Mouse (Mus musculus) kidney, embryonic 16.5 days (tissue): ENCODE results near the gene Cep57. TPM values are rescaled to one million over a fixed set of nuclear protein-coding genes. Genes with fewer than 3 reads are reported as not detected.
A peak's percentile ranks its signal among the peaks of the same experiment; 100 is the strongest.

Experiments used
- ATAC-seq: fragments of 200-750 bp; cut with Nextera tagmentation; 2 replicates; pipeline ENCODE4 v1.8.0; 2017; ENCODE audit warnings: moderate TSS enrichment; ENCODE audit not compliant: low FRiP score, low TSS enrichment
- H3K27ac ChIP-seq: fragments of 300-500 bp; sonication (generic); 2 replicates; pipeline ENCODE4 v1.5.1; 2014; ENCODE audit warnings: low read length
- H3K27me3 ChIP-seq: fragments of 300-500 bp; sonication (generic); 2 replicates; pipeline ENCODE4 v1.6.1; 2014; ENCODE audit warnings: low read length, control low read depth, mixed read lengths; ENCODE audit not compliant: insufficient read depth
- H3K36me3 ChIP-seq: fragments of 300-500 bp; sonication (generic); 2 replicates; pipeline ENCODE4 v1.6.1; 2014; ENCODE audit warnings: low read length, control low read depth, mixed read lengths; ENCODE audit not compliant: insufficient read depth
- H3K4me1 ChIP-seq: fragments of 300-500 bp; sonication (generic); 2 replicates; pipeline ENCODE4 v1.6.1; 2014; ENCODE audit warnings: low read length, control low read depth, mixed read lengths; ENCODE audit not compliant: insufficient read depth
- H3K4me2 ChIP-seq: fragments of 300-500 bp; sonication (generic); replicated peaks from 2 replicates; pipeline ENCODE4 v1.6.1; 2014; ENCODE audit warnings: low read depth, low read length
- H3K4me3 ChIP-seq: fragments of 300-500 bp; sonication (generic); 2 replicates; pipeline ENCODE4 v1.5.1; 2014; ENCODE audit warnings: mild to moderate bottlenecking, low read length
- H3K9ac ChIP-seq: fragments of 300-500 bp; sonication (generic); replicated peaks from 2 replicates; pipeline ENCODE4 v1.6.1; 2014; ENCODE audit warnings: low read length
- H3K9me3 ChIP-seq: fragments of 300-500 bp; sonication (generic); 2 replicates; pipeline ENCODE4 v1.6.1; 2016; ENCODE audit warnings: low read length, control low read depth
- WGBS: fragments of 180-500 bp; shearing (Covaris S2); extraction: QIAGEN DNeasy Blood & Tissue Kit; methylation state at CpG from one replicate; pipeline ENCODE4 v1.1.7; 2014; 5-methylcytosine and 5-hydroxymethylcytosine counted together
- polyA plus RNA-seq: library from polyadenylated mRNA; unstranded; fragments of >200 nt; fragmentation: Nextera tagmentation; extraction: Ambion mirVana; gene quantifications from 2 replicates; pipeline ENCODE4 v1.2.1, GENCODE M21; 2015

Cep57 gene
- polyA plus RNA-seq, 1 experiment from 2014 or later: 52.2 TPM

GRCm38 (mm10) chr9:13836726-13837125 is 9.8 kb upstream of the Cep57 start:
- H3K9ac ChIP-seq: no peak overlapping the region
- H3K27me3 ChIP-seq: no peaks in the 10 kb centered on the region
- H3K4me2 ChIP-seq: no peak overlapping the region
- 71% methylated on average over 2 of the region's 2 CpGs for WGBS
- no peak for ATAC-seq
- H3K4me1 ChIP-seq: no peaks in the 10 kb centered on the region
- H3K4me3 ChIP-seq: no peak overlapping the region
- no peaks in the 10 kb centered on the region for H3K9me3 ChIP-seq
- peaks cover 56% of the 10 kb centered on the region for H3K36me3 ChIP-seq
- H3K27ac ChIP-seq: no peak overlapping the region

GRCm38 (mm10) chr9:13835256-13835655 is 8.3 kb upstream of the Cep57 start:
- ATAC-seq: no peak
- peaks cover 56% of the 10 kb centered on the region for H3K36me3 ChIP-seq
- WGBS: 93% methylated on average over 3 of the region's 3 CpGs

GRCm38 (mm10) chr9:13828087-13828441 is 1.2 kb upstream of the Cep57 start:
- Histone ChIP-seq H3K4me2 (peak overlapping the region; percentile 82), H3K9me3 (no peaks in the 10 kb centered on the region), H3K4me1 (peaks cover 26% of the 10 kb centered on the region), H3K36me3 (peaks cover 15% of the 10 kb centered on the region), H3K27me3 (no peaks in the 10 kb centered on the region), H3K4me3 (peak overlapping the region; percentile 85), H3K27ac (peak overlapping the region; percentile 98), H3K9ac (peak overlapping the region; percentile 95)
- under 1% methylated on average over 23 of the region's 23 CpGs for WGBS
- peak; percentile 44 for ATAC-seq

More at GRCm38 (mm10) chr9:13835256-13835655, 8.3 kb upstream of the Cep57 start:
- H3K27ac ChIP-seq: no peak overlapping the region
- no peak overlapping the region for H3K4me2 ChIP-seq
- H3K27me3 ChIP-seq: no peaks in the 10 kb centered on the region
- H3K9ac ChIP-seq: no peak overlapping the region
- H3K4me3 ChIP-seq: no peak overlapping the region
- no peaks in the 10 kb centered on the region for H3K4me1 ChIP-seq
- no peaks in the 10 kb centered on the region for H3K9me3 ChIP-seq

- Histone ChIP-seq H3K36me3 (peaks cover 14% of the 10 kb centered on the region), H3K27me3 (no peaks in the 10 kb centered on the region), H3K4me2 (peak within 1 kb of the TSS; percentile 87), H3K4me3 (peak within 1 kb of the TSS; percentile 85), H3K9ac (peak within 1 kb of the TSS; percentile 97), H3K4me1 (peaks cover 26% of the 10 kb centered on the region), H3K27ac (peak within 1 kb of the TSS; percentile 99), H3K9me3 (no peaks in the 10 kb centered on the region)
- WGBS: 0% methylated on average over 66 of the region's 67 CpGs
- ATAC-seq: peak; percentile 96
Observed at GRCm38 (mm10) chr9:13827406-13828086, 639 bp upstream of the Cep57 start, which contains the start of gene Fam76b. TSS of gene Fam76b (plus strand) at chr9:13827716.

- no peaks in the 10 kb centered on the region for H3K27me3 ChIP-seq
- peak overlapping the region; percentile 97 for H3K9ac ChIP-seq
- ATAC-seq: peak; percentile 27
- peaks cover 9% of the 10 kb centered on the region for H3K36me3 ChIP-seq
- peak overlapping the region; percentile 85 for H3K4me3 ChIP-seq
- under 1% methylated on average over 31 of the region's 31 CpGs for WGBS
- peak overlapping the region; percentile 87 for H3K4me2 ChIP-seq
- H3K9me3 ChIP-seq: no peaks in the 10 kb centered on the region
- H3K4me1 ChIP-seq: peaks cover 26% of the 10 kb centered on the region
- peak overlapping the region; percentile 99 for H3K27ac ChIP-seq
Observed at GRCm38 (mm10) chr9:13826391-13826805, 509 bp downstream of the Cep57 start.

- 6% methylated on average over 8 of the region's 8 CpGs for WGBS
- Histone ChIP-seq H3K4me2 (peak overlapping the region; percentile 87), H3K27ac (peak overlapping the region; percentile 99), H3K36me3 (peaks cover 12% of the 10 kb centered on the region), H3K4me3 (peak overlapping the region; percentile 85), H3K27me3 (no peaks in the 10 kb centered on the region), H3K4me1 (peaks cover 26% of the 10 kb centered on the region), H3K9ac (peak overlapping the region; percentile 97), H3K9me3 (no peaks in the 10 kb centered on the region)
- ATAC-seq: no peak
Observed at GRCm38 (mm10) chr9:13825896-13826295, 1.0 kb downstream of the Cep57 start.

- H3K4me1 ChIP-seq: peaks cover 22% of the 10 kb centered on the region
- no peaks in the 10 kb centered on the region for H3K27me3 ChIP-seq
- peaks cover 44% of the 10 kb centered on the region for H3K36me3 ChIP-seq
- H3K27ac ChIP-seq: no peak overlapping the region
- no peak for ATAC-seq
- no peak overlapping the region for H3K4me2 ChIP-seq
- H3K9ac ChIP-seq: no peak overlapping the region
- H3K4me3 ChIP-seq: no peak overlapping the region
- no peaks in the 10 kb centered on the region for H3K9me3 ChIP-seq
- 94% methylated on average over 3 of the region's 3 CpGs for WGBS
Observed at GRCm38 (mm10) chr9:13820774-13821173, 6.1 kb downstream of the Cep57 start.

GRCm38 (mm10) chr9:13818369-13818768 is 8.5 kb downstream of the Cep57 start:
- WGBS: 49% methylated on average over 9 of the region's 9 CpGs
- Histone ChIP-seq H3K9ac (no peak overlapping the region), H3K36me3 (peaks cover 56% of the 10 kb centered on the region), H3K27ac (no peak overlapping the region), H3K4me3 (no peak overlapping the region), H3K9me3 (no peaks in the 10 kb centered on the region), H3K4me2 (no peak overlapping the region), H3K4me1 (peaks cover 6% of the 10 kb centered on the region; the same call in 1 of the 2 replicates), H3K27me3 (no peaks in the 10 kb centered on the region)
- ATAC-seq: peak; percentile 78; the same call in 1 of the 2 replicates

GRCm38 (mm10) chr9:13809937-13810336 is 17.0 kb downstream of the Cep57 start:
- Histone ChIP-seq H3K27ac (no peak overlapping the region), H3K9me3 (no peaks in the 10 kb centered on the region), H3K36me3 (peaks cover 59% of the 10 kb centered on the region), H3K4me1 (no peaks in the 10 kb centered on the region), H3K9ac (no peak overlapping the region), H3K27me3 (no peaks in the 10 kb centered on the region), H3K4me3 (no peak overlapping the region), H3K4me2 (no peak overlapping the region)
- ATAC-seq: no peak

GRCm38 (mm10) chr9:13807657-13808056 is 19.2 kb downstream of the Cep57 start:
- no peak overlapping the region for H3K27ac ChIP-seq
- H3K4me2 ChIP-seq: no peak overlapping the region
- no peaks in the 10 kb centered on the region for H3K4me1 ChIP-seq
- H3K9ac ChIP-seq: no peak overlapping the region
- no peak overlapping the region for H3K4me3 ChIP-seq
- H3K36me3 ChIP-seq: peaks cover 63% of the 10 kb centered on the region
- ATAC-seq: no peak
- WGBS: 91% methylated on average over 5 of the region's 5 CpGs
- no peaks in the 10 kb centered on the region for H3K27me3 ChIP-seq
- H3K9me3 ChIP-seq: no peaks in the 10 kb centered on the region
